Mouse (Mus musculus) frontal cortex, postnatal 36 days (tissue): Measurements from ENCODE around the gene Ppp2r3c.
"Not testable (repeated sequence)": the region's sequence is repeated elsewhere in the genome, so short reads cannot be mapped to it uniquely, and the experiment has no call there.

Experiments used
- DNase-seq, 2 experiments: peaks; one replicate each; pipeline ENCODE4 v3.0.0; 2022; ENCODE audit warnings: low spot score in 2 of 2

Gene Ppp2r3c

GRCm38 (mm10) chr12:55277583-55277982 is 25.2 kb downstream of the Ppp2r3c start:
- DNase-seq, result not testable (repeated sequence)

- no peak for DNase-seq
These were observed 30.6 kb downstream of the Ppp2r3c start for GRCm38 (mm10) chr12:55272243-55272642.

GRCm38 (mm10) chr12:55263385-55263784 is 39.4 kb downstream of the Ppp2r3c start:
- not testable (repeated sequence) for DNase-seq

GRCm38 (mm10) chr12:55261950-55262349 is 40.8 kb downstream of the Ppp2r3c start:
- DNase-seq, result not testable (repeated sequence)

- not testable (repeated sequence) for DNase-seq
These were observed 60.6 kb downstream of the Ppp2r3c start for GRCm38 (mm10) chr12:55242243-55242642.

- not testable (repeated sequence) for DNase-seq
These were observed 72.3 kb downstream of the Ppp2r3c start for GRCm38 (mm10) chr12:55230520-55230861.

GRCm38 (mm10) chr12:55229626-55230519 is 72.9 kb downstream of the Ppp2r3c start, which contains the start of gene Srp54c:
Srp54c (plus strand) TSS chr12:55230168.
- DNase-seq, result not testable (repeated sequence)
